Mouse (Mus musculus): ENCODE results near the gene Popdc3.
"Not testable (repeated sequence)": the region's sequence is repeated elsewhere in the genome, so short reads cannot be mapped to it uniquely, and the experiment has no call there.

The Popdc3 gene

GRCm38 (mm10) chr10:45177798-45178197 is at the start of gene Popdc3:
Gene Popdc3, plus strand, starts transcription at chr10:45178098.
- DNase-seq (ENCODE audit: extremely low spot score, low read depth, low spot score) = not testable (repeated sequence)

- DNase-seq (ENCODE audit: extremely low spot score, low read depth, low spot score) = no peak
Measured at GRCm38 (mm10) chr10:45129105-45129504, 48.8 kb upstream of the Popdc3 start.

GRCm38 (mm10) chr10:45130004-45130403 is 47.9 kb upstream of the Popdc3 start:
- DNase-seq (ENCODE audit: extremely low spot score, low read depth, low spot score) = no peak

- no peak for DNase-seq (ENCODE audit: extremely low spot score, low read depth, low spot score)
Measured at GRCm38 (mm10) chr10:45132371-45132770, 45.5 kb upstream of the Popdc3 start.

GRCm38 (mm10) chr10:45136806-45137205 is 41.1 kb upstream of the Popdc3 start:
- DNase-seq (ENCODE audit: extremely low spot score, low read depth, low spot score) = no peak

GRCm38 (mm10) chr10:45139910-45140309 is 38.0 kb upstream of the Popdc3 start:
- no peak for DNase-seq (ENCODE audit: extremely low spot score, low read depth, low spot score)

GRCm38 (mm10) chr10:45140474-45141212 is 37.3 kb upstream of the Popdc3 start:
- DNase-seq (ENCODE audit: extremely low spot score, low read depth, low spot score) = peak; percentile 60

- DNase-seq (ENCODE audit: extremely low spot score, low read depth, low spot score) = no peak
Measured at GRCm38 (mm10) chr10:45142359-45142758, 35.5 kb upstream of the Popdc3 start.

- no peak for DNase-seq (ENCODE audit: extremely low spot score, low read depth, low spot score)
Measured at GRCm38 (mm10) chr10:45144038-45144817, 33.7 kb upstream of the Popdc3 start.

GRCm38 (mm10) chr10:45146821-45147220 is 31.1 kb upstream of the Popdc3 start:
- no peak for DNase-seq (ENCODE audit: extremely low spot score, low read depth, low spot score)

GRCm38 (mm10) chr10:45151137-45151536 is 26.8 kb upstream of the Popdc3 start:
- no peak for DNase-seq (ENCODE audit: extremely low spot score, low read depth, low spot score)

- no peak for DNase-seq (ENCODE audit: extremely low spot score, low read depth, low spot score)
Measured at GRCm38 (mm10) chr10:45151771-45152692, 25.9 kb upstream of the Popdc3 start.

GRCm38 (mm10) chr10:45154557-45155060 is 23.3 kb upstream of the Popdc3 start:
- no peak for DNase-seq (ENCODE audit: extremely low spot score, low read depth, low spot score)

- no peak for DNase-seq (ENCODE audit: extremely low spot score, low read depth, low spot score)
Measured at GRCm38 (mm10) chr10:45165851-45166250, 12.0 kb upstream of the Popdc3 start.

- no peak for DNase-seq (ENCODE audit: extremely low spot score, low read depth, low spot score)
Measured at GRCm38 (mm10) chr10:45173927-45174326, 4.0 kb upstream of the Popdc3 start.

GRCm38 (mm10) chr10:45174345-45174744 is 3.6 kb upstream of the Popdc3 start:
- DNase-seq (ENCODE audit: extremely low spot score, low read depth, low spot score) = no peak

- no peak for DNase-seq (ENCODE audit: extremely low spot score, low read depth, low spot score)
Measured at GRCm38 (mm10) chr10:45180677-45181326, 2.9 kb downstream of the Popdc3 start.

GRCm38 (mm10) chr10:45181344-45181743 is 3.4 kb downstream of the Popdc3 start:
- DNase-seq (ENCODE audit: extremely low spot score, low read depth, low spot score) = no peak

- no peak for DNase-seq (ENCODE audit: extremely low spot score, low read depth, low spot score)
Measured at GRCm38 (mm10) chr10:45185457-45185856, 7.6 kb downstream of the Popdc3 start.
